Mouse (Mus musculus) lung, adult 2 months (tissue): ENCODE measurements at regions not wholly inside any gene's neighbourhood (a gene's known extent, or its start where the extent isn't known, plus 50 kb on each side); places are given as distances from the start of the nearest gene placed in this dataset.

ENCODE experiments used
- CTCF ChIP-seq: fragments of 200-500 bp; IDR thresholded peaks from 2 replicates; pipeline ENCODE4 v1.5.1; 2011; ENCODE audit warnings: mild to moderate bottlenecking, low read length, control low read depth; ENCODE audit not compliant: insufficient read depth
- POLR2A ChIP-seq: fragments of 200-500 bp; IDR thresholded peaks from 2 replicates; pipeline ENCODE4 v1.6.1; 2011; ENCODE audit warnings: low read depth, mild to moderate bottlenecking, control low read depth, low read length, borderline replicate concordance; ENCODE audit errors: extremely low read depth

GRCm38 (mm10) chr10:38072394-38072793 lies 749.2 kb downstream of the Rfpl4b start:
- TF ChIP-seq CTCF: no peak
- no peak for TF ChIP-seq POLR2A
